Mouse (Mus musculus) olfactory bulb, adult 2 months (tissue): ENCODE measurements around the gene Gal3st2c.

Source experiments
- CTCF ChIP-seq: fragments of 200-500 bp; IDR thresholded peaks from 2 replicates; pipeline ENCODE4 v1.5.1; 2012; ENCODE audit warnings: low read depth, mild to moderate bottlenecking, low read length, moderate library complexity; ENCODE audit not compliant: insufficient read depth
- POLR2A ChIP-seq: fragments of 200-500 bp; IDR thresholded peaks from 2 replicates; pipeline ENCODE4 v1.6.1; 2012; ENCODE audit warnings: mild to moderate bottlenecking, low read depth, low read length, moderate library complexity; ENCODE audit not compliant: insufficient read depth

DNA sequence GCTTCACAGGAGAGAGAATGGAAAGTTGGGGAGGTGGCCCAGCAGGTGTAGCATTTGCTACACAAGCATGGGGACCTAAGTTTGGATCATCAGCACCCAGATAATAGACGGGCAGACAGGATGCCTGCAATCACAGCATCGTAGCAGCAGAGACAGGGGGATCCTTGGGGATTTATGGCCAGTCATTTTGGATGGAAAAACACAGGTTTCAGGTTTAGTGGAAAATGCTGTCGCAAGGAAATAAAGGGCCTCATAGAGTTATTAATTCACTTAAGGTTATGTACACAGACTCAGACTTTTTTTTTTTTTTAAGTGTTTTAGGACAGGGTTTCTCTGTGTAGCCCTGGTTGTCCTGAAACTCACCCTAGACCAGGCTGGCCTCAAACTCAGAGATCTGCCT, 55.2 kb downstream of the Gal3st2c start:
- TF ChIP-seq POLR2A, result no peak
- TF ChIP-seq CTCF, result no peak
